Mouse (Mus musculus) stomach, postnatal 0 days (tissue): ENCODE measurements at regions not wholly inside any gene's neighbourhood (a gene's known extent, or its start where the extent isn't known, plus 50 kb on each side); places are given as distances from the start of the nearest gene placed in this dataset.

Experiments
- CTCF ChIP-seq: IDR thresholded peaks from 2 replicates; pipeline ENCODE4 v1.5.1; 2016; ENCODE audit warnings: antibody characterized with exemption, low read depth, mild to moderate bottlenecking, moderate library complexity
- EP300 ChIP-seq: optimal IDR thresholded peaks from 2 replicates; pipeline ENCODE3; 2016; ENCODE audit warnings: antibody characterized with exemption

- TF ChIP-seq EP300 (no peak), CTCF (no peak)
These were observed 220.2 kb downstream of the Arap2 start for GRCm38 (mm10) chr5:62545785-62546184.
